ENCODE assay signal across 17 mouse cellular contexts in the genomic region with DNA sequence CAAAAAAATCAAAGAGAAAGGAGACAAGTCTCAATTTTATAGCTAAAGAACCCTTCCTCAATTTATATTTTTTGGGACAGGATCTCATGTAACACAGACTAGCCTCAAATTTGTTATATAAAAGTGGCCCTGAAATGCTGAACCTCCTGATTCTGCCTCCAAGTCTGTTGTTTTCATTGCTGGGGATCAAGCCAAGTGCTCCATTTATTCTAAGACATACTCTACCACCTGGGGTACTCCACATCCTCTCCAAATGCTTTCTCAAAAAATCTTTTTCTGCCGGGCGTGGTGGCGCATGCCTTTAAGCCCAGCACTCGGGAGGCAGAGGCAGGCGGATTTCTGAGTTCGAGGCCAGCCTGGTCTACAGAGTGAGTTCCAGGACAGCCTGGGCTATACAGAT.
"Had no signal": no experiment of that assay in that cellular context is flagged by ENCODE, and none has a peak within 500 bp of the region (broad histone marks: within the 10 kb centered on the region; RNA-seq: fewer than 3 reads in every experiment).

No protein-coding gene starts in this region.

- H3K9me3 ChIP-seq: midbrain, embryonic 10.5 days; midbrain, embryonic 12.5 days; neural tube, embryonic 13.5 days; neural tube, embryonic 15.5 days had no signal

- DNase-seq: lung, embryonic 14.5 days; lung, postnatal 10 days; lung, postnatal 4 days; midbrain, embryonic 14.5 days; retina, postnatal 1 day; right cerebral cortex, adult 18-20 months; right cerebral cortex, postnatal 25 days; right cerebral cortex, postnatal 4 days; spleen, adult 18-20 months; thymus, adult 18-20 months; thymus, postnatal 14 days; thymus, postnatal 36 days had no signal

- H3K4me3 ChIP-seq: midbrain, embryonic 10.5 days; midbrain, embryonic 12.5 days; myocyte; neural tube, embryonic 13.5 days; neural tube, embryonic 15.5 days had no signal

- H3K36me3 ChIP-seq: midbrain, embryonic 12.5 days; neural tube, embryonic 13.5 days; neural tube, embryonic 15.5 days had no signal

- H3K27ac ChIP-seq: midbrain, embryonic 10.5 days; midbrain, embryonic 12.5 days; neural tube, embryonic 13.5 days; neural tube, embryonic 15.5 days had no signal

- H3K27me3 ChIP-seq: midbrain, embryonic 12.5 days; neural tube, embryonic 13.5 days; neural tube, embryonic 15.5 days had no signal
